Mouse (Mus musculus) testis, adult 2 months (tissue): ENCODE measurements around the gene Eid1. TPM values are rescaled to one million over a fixed set of nuclear protein-coding genes. Genes with fewer than 3 reads are reported as not detected.

Source experiments
- H3K27ac ChIP-seq: fragments of 200-500 bp; 2 replicates; pipeline ENCODE4 v1.5.1; 2012; ENCODE audit warnings: low read depth, low read length; ENCODE audit not compliant: control insufficient read depth, insufficient read depth
- H3K27me3 ChIP-seq: fragments of 200-500 bp; 2 replicates; pipeline ENCODE4 v1.6.1; 2012; ENCODE audit warnings: mild to moderate bottlenecking, low read length, moderate library complexity; ENCODE audit not compliant: control insufficient read depth, insufficient read depth
- H3K36me3 ChIP-seq: fragments of 200-500 bp; 2 replicates; pipeline ENCODE4 v1.6.1; 2012; ENCODE audit warnings: mild to moderate bottlenecking, low read length; ENCODE audit not compliant: control insufficient read depth, insufficient read depth
- H3K4me1 ChIP-seq: fragments of 200-500 bp; 2 replicates; pipeline ENCODE4 v1.6.1; 2012; ENCODE audit warnings: low read length; ENCODE audit not compliant: control insufficient read depth, insufficient read depth
- H3K4me3 ChIP-seq: fragments of 200-500 bp; 2 replicates; pipeline ENCODE4 v1.5.1; 2012; ENCODE audit warnings: low read depth, mild to moderate bottlenecking, low read length, moderate library complexity, mixed read lengths; ENCODE audit not compliant: control insufficient read depth
- CTCF ChIP-seq: fragments of 200-500 bp; IDR thresholded peaks from 2 replicates; pipeline ENCODE4 v1.5.1; 2012; ENCODE audit warnings: low read depth, mild to moderate bottlenecking, inconsistent platforms, low read length, moderate library complexity; ENCODE audit not compliant: control insufficient read depth, insufficient read depth, insufficient replicate concordance
- POLR2A ChIP-seq: fragments of 200-500 bp; IDR thresholded peaks from 2 replicates; pipeline ENCODE4 v1.6.1; 2012; ENCODE audit warnings: low read depth, mild to moderate bottlenecking, inconsistent platforms, low read length, moderate library complexity; ENCODE audit not compliant: control insufficient read depth
- polyA plus RNA-seq: library from polyadenylated mRNA; depleted of rRNA; stranded (reverse); fragments of >200 nt; gene quantifications from 2 replicates; pipeline ENCODE4 v1.2.3, GENCODE M21; 2012

The Eid1 gene
- polyA plus RNA-seq, 1 experiment: 5.4 TPM

DNA sequence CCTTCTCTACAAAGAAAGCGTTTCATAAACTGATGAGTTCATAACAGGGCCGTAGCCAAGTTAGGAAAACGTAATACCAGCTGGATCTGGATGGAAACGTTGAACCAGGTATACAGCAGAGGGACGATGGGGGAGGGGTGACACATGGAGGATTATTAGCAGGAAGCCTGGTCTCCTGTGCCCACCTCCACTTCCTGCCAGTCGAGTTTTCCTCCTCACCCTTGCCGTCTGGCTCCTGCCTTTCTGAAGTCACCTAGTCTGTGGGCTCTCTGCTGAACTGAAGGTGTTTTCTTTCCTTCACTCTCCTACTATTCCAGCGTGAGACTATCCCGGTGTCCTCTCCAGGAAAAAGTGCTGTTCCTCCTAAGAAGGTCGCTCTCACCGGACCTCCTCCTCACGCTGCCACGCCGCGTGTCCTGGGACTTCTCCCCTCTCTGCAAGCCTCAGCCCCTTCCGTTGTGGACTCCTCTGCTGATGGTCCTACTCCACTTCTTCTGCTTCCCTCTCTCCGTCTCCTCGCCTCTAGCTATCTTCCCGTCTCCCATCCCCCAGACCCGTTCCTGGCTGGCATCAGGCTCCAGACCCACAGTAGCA is 12.3 kb upstream of the Eid1 start:
- H3K27ac ChIP-seq: peak overlapping the region; percentile 43; the same call in 1 of the 2 replicates
- peaks cover 8% of the 10 kb centered on the region for H3K4me1 ChIP-seq
- peak overlapping the region; percentile 35 for H3K4me3 ChIP-seq
- TF ChIP-seq POLR2A (no peak), CTCF (no peak)
- H3K27me3 ChIP-seq: no peaks in the 10 kb centered on the region
- H3K36me3 ChIP-seq: no peaks in the 10 kb centered on the region

DNA sequence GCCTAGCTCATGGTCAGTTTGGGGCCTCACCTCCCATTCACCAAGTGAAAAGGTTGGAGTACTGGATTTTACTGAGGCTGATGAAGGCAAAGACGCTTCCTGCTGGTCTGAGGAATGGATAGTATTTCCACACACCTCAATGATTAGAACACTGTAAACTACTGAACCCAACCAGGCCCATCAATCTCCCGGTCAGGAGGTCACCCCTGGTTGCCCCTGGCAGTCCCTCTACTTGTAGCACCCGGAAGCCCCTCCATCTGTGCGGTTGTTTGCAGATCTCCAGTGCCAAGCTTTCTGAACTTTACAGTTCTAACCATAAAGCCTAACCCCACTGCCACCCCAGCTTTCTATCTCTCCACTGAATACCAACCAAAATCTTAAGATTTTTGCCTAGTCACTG is 11.7 kb upstream of the Eid1 start:
- Histone ChIP-seq H3K27me3 (no peaks in the 10 kb centered on the region), H3K4me3 (peak overlapping the region; percentile 35), H3K36me3 (no peaks in the 10 kb centered on the region), H3K27ac (no peak overlapping the region; the same call in 1 of the 2 replicates), H3K4me1 (peaks cover 8% of the 10 kb centered on the region)
- TF ChIP-seq CTCF (no peak), POLR2A (no peak)

DNA sequence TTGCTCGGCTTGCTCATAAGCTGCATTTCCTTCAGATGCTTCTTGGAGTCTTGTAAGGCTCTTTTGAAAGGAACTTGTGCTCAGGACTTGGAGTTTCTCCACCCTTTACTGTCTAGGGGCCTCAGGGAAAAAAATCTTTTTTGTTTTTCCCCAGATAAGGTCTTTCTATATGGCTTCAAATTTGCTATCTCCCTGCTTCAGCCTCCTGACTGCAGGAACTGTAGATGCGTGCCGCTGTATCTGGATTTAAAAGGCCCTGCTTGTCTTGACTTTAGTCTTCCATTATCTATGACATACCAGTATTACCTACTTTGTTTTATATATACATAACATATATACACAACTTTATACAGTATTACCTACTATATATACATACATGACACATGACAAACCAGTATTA is 10.4 kb upstream of the Eid1 start:
- Histone ChIP-seq H3K27ac (no peak overlapping the region), H3K4me1 (peaks cover 8% of the 10 kb centered on the region), H3K4me3 (no peak overlapping the region), H3K36me3 (no peaks in the 10 kb centered on the region), H3K27me3 (no peaks in the 10 kb centered on the region)
- TF ChIP-seq CTCF (no peak), POLR2A (no peak)

DNA sequence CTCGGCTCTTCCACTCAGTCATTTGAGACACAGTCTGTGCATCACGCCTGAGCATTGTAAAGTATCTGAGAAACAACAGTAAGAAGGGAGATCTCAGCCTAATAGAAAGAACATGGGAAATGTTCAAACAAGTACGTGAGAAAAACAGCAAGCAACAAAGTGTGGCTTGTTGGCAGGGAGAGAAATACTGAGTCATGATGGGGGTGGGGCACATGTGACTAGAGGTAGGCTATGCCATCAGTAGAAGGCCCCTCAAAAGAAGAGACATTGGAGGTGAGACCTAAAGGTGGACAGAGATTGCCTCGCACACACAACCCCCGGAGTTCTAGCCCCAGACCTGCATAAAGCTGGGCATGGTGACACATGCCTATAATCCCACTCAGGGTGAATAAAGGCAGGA is 7.7 kb upstream of the Eid1 start:
- TF ChIP-seq POLR2A: no peak
- TF ChIP-seq CTCF: no peak
- no peak overlapping the region for H3K4me3 ChIP-seq
- no peaks in the 10 kb centered on the region for H3K27me3 ChIP-seq
- peaks cover 8% of the 10 kb centered on the region for H3K4me1 ChIP-seq
- H3K36me3 ChIP-seq: no peaks in the 10 kb centered on the region
- H3K27ac ChIP-seq: no peak overlapping the region

DNA sequence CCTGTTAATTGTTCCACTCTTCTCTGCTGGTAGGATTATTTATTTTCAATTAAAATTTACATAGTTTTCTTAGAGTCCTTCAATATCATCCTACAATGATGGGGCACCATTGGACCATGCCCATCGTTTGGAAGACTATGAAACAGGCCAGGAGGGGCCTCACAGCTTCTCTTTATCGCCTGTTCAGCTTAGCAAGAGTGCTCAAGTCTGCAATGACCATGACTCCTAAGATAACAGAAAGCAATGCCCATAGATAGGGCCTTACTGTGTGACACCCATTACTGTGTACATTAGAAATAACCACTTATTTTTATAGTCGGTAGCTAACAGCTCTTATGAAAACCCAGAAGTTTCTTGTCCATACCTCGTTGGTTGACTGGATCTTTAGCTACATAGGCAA is 7.0 kb upstream of the Eid1 start:
- TF ChIP-seq POLR2A (no peak), CTCF (no peak)
- Histone ChIP-seq H3K27me3 (no peaks in the 10 kb centered on the region), H3K36me3 (no peaks in the 10 kb centered on the region), H3K27ac (no peak overlapping the region), H3K4me3 (no peak overlapping the region), H3K4me1 (peaks cover 1% of the 10 kb centered on the region)

DNA sequence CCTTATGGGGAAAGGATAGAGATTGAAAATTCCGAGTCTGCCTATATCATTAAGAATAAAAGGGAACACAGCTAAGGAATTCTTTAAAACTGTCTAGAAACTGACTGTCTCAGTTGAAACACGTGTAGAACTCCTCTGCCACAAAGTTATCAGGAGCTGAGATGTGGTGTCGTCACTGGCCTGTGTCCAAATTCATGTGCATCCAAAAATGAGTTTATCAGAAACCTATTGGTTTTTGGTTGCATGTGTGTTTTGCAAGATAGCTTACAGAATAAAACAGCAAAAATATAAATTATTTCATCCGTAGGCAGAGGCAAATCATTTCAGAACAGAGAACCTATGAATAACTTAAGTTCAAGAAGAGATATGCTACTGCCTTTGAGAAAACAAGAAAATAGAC is 6.2 kb upstream of the Eid1 start:
- Histone ChIP-seq H3K27ac (no peak overlapping the region), H3K4me3 (no peak overlapping the region), H3K4me1 (no peaks in the 10 kb centered on the region), H3K27me3 (no peaks in the 10 kb centered on the region), H3K36me3 (no peaks in the 10 kb centered on the region)
- TF ChIP-seq CTCF (no peak), POLR2A (no peak)

DNA sequence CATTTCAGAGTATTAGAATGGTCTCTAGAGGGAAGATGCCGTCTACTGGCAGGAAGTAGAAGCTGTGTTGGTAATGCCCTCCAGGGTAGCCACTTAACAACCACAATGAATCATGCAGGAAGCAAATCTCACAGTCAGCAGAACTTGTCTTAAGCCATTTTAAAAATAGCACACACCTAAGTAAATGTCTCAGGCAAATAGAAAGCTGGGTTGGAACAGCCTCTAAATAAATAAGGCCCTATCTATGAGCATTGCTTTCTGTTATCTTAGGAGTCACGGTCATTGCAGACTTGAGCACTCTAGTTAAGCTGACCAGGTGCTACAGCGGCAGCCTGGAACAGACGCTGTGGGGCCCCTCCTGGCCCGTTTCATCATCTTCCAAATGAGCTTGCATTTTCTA is 5.7 kb upstream of the Eid1 start:
- no peaks in the 10 kb centered on the region for H3K36me3 ChIP-seq
- no peak for TF ChIP-seq POLR2A
- no peak for TF ChIP-seq CTCF
- H3K27ac ChIP-seq: no peak overlapping the region
- H3K4me1 ChIP-seq: peaks cover 2% of the 10 kb centered on the region
- no peaks in the 10 kb centered on the region for H3K27me3 ChIP-seq
- H3K4me3 ChIP-seq: no peak overlapping the region

DNA sequence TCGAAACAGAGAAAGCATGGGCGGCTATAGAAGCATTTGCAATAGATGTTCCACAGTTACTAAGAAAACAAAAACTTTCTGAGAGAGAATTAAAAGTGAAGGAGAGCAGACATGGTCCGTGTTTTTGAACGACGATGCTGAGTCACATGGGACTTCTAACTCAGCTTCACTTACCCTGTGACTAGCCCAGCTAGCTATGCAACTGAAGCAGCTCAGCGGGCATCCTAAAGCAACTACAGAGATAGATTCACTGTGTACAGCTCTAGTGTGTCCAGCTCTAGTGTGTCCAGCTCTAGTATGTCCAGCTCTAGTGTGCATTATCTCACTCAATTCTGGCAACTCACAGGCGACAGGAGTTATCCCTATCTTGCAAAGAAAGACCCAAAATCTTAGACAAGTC is 5.2 kb upstream of the Eid1 start:
- H3K36me3 ChIP-seq: no peaks in the 10 kb centered on the region
- peaks cover 4% of the 10 kb centered on the region for H3K4me1 ChIP-seq
- H3K27ac ChIP-seq: no peak overlapping the region
- H3K27me3 ChIP-seq: no peaks in the 10 kb centered on the region
- no peak overlapping the region for H3K4me3 ChIP-seq
- TF ChIP-seq POLR2A (no peak), CTCF (no peak)
